Mouse (Mus musculus): ENCODE measurements at regions not wholly inside any gene's neighbourhood (a gene's known extent, or its start where the extent isn't known, plus 50 kb on each side); places are given as distances from the start of the nearest gene placed in this dataset.
"Not testable (repeated sequence)": the region's sequence is repeated elsewhere in the genome, so short reads cannot be mapped to it uniquely, and the experiment has no call there.

GRCm38 (mm10) chr7:60492028-60492995, 352.3 kb upstream of the Snrpn start:
- DNase-seq (ENCODE audit: low read depth, low spot score), result peak; percentile 32

DNA sequence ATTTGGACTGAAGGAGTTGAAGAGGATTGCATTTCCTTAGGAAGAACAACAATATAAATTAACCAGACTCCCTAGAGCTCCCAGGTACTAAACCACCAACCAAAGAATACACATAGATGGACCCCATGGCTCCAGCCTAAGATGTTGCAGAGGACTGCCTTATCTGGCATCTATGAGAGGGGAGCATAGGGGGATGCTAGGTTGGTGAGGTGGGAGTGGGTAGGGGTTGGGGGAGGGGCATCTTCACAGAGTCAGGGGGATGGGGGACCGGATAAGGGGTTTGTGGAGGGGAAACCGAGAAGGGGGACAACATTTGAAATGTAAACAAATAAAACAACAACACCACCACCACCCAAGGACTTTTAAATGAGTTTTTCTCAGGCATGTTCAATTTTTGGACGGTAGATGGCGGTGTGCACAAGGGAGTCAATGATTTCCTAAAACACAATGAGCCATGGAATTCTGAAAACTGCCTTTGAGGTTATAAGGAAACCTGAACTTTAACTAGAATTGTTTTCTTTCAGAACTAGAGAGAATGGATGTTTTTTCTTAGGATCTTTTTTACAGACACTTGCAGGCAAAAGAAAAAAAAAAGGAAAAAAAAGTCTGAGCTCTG, 347.9 kb upstream of the Snrpn start:
- not testable (repeated sequence) for DNase-seq (ENCODE audit: low read depth, low spot score)

DNA sequence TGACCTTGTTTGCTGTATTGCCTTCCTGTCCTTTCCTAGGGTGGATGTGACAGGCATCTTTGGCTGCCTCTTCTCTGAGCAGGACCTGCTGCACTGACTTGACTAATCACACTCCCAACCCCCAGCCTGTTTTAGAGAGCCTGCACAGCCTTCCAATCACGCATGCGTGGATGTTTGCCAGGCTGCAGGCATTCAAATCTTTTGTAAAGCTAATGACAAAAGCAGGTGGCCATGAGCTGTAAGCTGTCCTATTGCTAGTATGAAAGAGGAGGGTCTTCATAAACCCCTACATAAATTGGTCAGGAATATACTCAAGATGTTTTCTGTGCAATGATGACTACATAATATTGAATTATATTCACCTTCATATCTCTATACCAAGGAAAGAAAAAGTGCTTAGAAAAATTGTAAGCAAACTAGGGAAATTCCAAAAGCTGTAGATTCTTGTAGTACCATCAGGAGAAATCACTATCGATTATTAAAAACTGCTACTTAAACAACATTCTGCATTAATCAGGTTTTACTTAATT, 310.1 kb upstream of the Snrpn start:
- not testable (repeated sequence) for DNase-seq (ENCODE audit: low read depth, low spot score)

DNA sequence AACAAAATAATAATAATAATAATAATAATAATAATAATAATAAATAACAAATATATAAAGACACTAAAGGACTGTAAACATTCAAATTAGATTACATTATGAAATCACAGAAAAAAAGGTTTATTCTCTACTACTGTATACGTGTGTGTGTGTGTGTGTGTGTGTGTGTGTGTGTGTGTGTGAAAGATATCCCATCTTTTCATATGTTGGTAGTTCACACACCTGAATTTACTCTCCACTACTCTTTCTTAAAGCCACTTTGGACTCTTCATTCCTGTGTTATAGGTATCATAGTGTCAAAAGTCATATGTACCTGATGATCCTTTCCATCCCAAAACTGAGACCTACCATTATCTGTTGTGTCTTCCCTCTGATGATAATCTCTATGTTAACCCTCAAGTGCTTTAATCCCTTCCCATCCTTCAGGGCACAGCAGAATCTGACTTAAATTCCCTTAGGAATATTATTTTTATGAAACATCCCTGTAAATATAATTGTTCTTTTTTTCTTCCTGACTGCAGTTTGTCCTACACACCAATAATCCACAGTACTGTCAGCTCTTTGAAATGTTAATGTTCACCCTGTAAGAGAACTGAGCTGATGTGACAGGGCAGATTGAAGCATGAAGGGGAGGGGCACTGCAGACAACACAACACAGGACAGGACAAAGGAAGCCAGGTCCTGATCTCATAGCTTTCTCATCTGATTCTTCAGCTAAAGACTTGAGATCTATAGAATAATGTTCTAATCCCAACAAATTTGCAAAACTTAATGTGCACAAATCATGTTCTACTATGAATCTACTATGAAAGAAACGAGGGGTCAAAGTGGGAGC, 309.4 kb upstream of the Snrpn start:
- DNase-seq (ENCODE audit: low read depth, low spot score), result not testable (repeated sequence)

- DNase-seq (ENCODE audit: low read depth, low spot score), result no peak
Measured at GRCm38 (mm10) chr7:60438781-60439180, 298.8 kb upstream of the Snrpn start.

- peak; percentile 83 for DNase-seq (ENCODE audit: low read depth, low spot score)
Measured at GRCm38 (mm10) chr7:60391011-60391863, 251.2 kb upstream of the Snrpn start.

GRCm38 (mm10) chr7:60386957-60387356, 246.9 kb upstream of the Snrpn start:
- not testable (repeated sequence) for DNase-seq (ENCODE audit: low read depth, low spot score)

DNA sequence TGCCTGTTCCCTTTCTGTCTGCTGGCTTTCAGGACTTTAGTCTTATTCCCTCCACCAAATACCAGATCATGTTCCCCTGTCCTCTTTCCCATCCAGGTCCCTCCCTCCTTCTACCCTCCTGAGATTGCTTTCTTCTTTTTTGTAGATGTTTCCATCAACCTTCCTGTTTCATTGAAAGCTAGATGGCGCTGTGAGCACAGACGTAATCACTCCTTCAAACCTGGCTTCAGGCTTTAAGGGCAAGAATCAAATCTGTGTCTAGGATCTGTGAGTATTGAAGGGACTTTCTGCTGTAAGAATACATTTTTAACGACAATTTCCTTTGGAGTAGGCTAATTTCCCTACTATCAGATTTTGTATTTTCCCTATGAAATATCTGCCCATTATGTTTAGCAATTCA, 234.0 kb upstream of the Snrpn start:
- DNase-seq (ENCODE audit: low read depth, low spot score), result not testable (repeated sequence)

GRCm38 (mm10) chr7:60352206-60352605, 212.2 kb upstream of the Snrpn start:
- not testable (repeated sequence) for DNase-seq (ENCODE audit: low read depth, low spot score)
